Mouse (Mus musculus): ENCODE measurements around the gene Hoxc10. TPM values are rescaled to one million over a fixed set of nuclear protein-coding genes. Genes with fewer than 3 reads are reported as not detected.

Hoxc10 gene
- polyA plus RNA-seq, 1 experiment from 2014 or later = 4.5 TPM

GRCm38 (mm10) chr15:102978615-102979515 lies 12.3 kb downstream of the Hoxc10 start:
- CTCF ChIA-PET = interaction anchor here (1.3 to 8.2 kb wide), 5 partner anchors 13 to 329 kb away, joined by 4 to 63 read pairs (median 8); partner anchors contain the start of gene Hoxc10
- ATAC-seq (no peak), DNase-seq (ENCODE audit: low read depth, low spot score) (no peak)
- POLR2A ChIA-PET = interaction anchor here (0.7 to 2.1 kb wide), 3 partner anchors 9 to 28 kb away, joined by 3 to 10 read pairs (median 5); partner anchors contain the start of genes Hoxc10 and Hoxc5
- no peak for TF ChIP-seq CTCF (IDR thresholded peaks at IDR 0.05)
- in situ Hi-C loops (cut with MboI; ENCODE audit: low pct_unique_long_range_greater_than_20kb) = no loop called here
- no peaks in the 10 kb centered on the region for H3K27me3 ChIP-seq

- no peak for TF ChIP-seq CTCF (IDR thresholded peaks at IDR 0.05)
- POLR2A ChIA-PET = interaction anchor here (0.7 to 2.1 kb wide), 3 partner anchors 11 to 27 kb away, joined by 3 to 10 read pairs (median 5); partner anchors contain the start of genes Hoxc10 and Hoxc5
- ATAC-seq (no peak), DNase-seq (ENCODE audit: low read depth, low spot score) (no peak)
- H3K27me3 ChIP-seq = no peaks in the 10 kb centered on the region
- CTCF ChIA-PET = interaction anchor here (1.1 to 8.2 kb wide), 6 partner anchors 14 to 349 kb away, joined by 3 to 63 read pairs (median 4); partner anchors contain the start of gene Hoxc10
- in situ Hi-C loops (cut with MboI; ENCODE audit: low pct_unique_long_range_greater_than_20kb) = loop anchor here (10.0 kb wide), 1 partner anchor 335 kb away; the partner anchor contains the start of gene Gpr84
Measured at GRCm38 (mm10) chr15:102979936-102980335, 13.3 kb downstream of the Hoxc10 start.

GRCm38 (mm10) chr15:102980352-102980751 lies 13.8 kb downstream of the Hoxc10 start:
- ChIA-PET CTCF (interaction anchor here (1.1 to 8.2 kb wide), 5 partner anchors 14 to 349 kb away, joined by 3 to 63 read pairs (median 4); partner anchors contain the start of gene Hoxc10), POLR2A (interaction anchor here (2.1 kb wide), 1 partner anchor 14 kb away, joined by 10 read pairs; the partner anchor contains the start of genes Hoxc10 and Hoxc5)
- no peak for DNase-seq (ENCODE audit: low read depth, low spot score)
- no peak for TF ChIP-seq CTCF (IDR thresholded peaks at IDR 0.05)
- no peak for ATAC-seq
- in situ Hi-C loops (cut with MboI; ENCODE audit: low pct_unique_long_range_greater_than_20kb) = loop anchor here (10.0 kb wide), 1 partner anchor 334 kb away; the partner anchor contains the start of gene Gpr84
- no peaks in the 10 kb centered on the region for H3K27me3 ChIP-seq

GRCm38 (mm10) chr15:102980912-102981311 lies 14.3 kb downstream of the Hoxc10 start:
- H3K27me3 ChIP-seq = no peaks in the 10 kb centered on the region
- CTCF ChIA-PET = interaction anchor here (1.1 to 8.2 kb wide), 4 partner anchors 15 to 348 kb away, joined by 3 to 63 read pairs (median 8); partner anchors contain the start of gene Hoxc10
- ATAC-seq = no peak
- in situ Hi-C loops (cut with MboI; ENCODE audit: low pct_unique_long_range_greater_than_20kb) = loop anchor here (10.0 kb wide), 1 partner anchor 334 kb away; the partner anchor contains the start of gene Gpr84
- POLR2A ChIA-PET = interaction anchor here (2.1 kb wide), 1 partner anchor 14 kb away, joined by 10 read pairs; the partner anchor contains the start of genes Hoxc10 and Hoxc5
- no peak for TF ChIP-seq CTCF (IDR thresholded peaks at IDR 0.05)
- DNase-seq (ENCODE audit: low read depth, low spot score) = no peak

- ATAC-seq = peak; percentile 28
- in situ Hi-C loops (cut with MboI; ENCODE audit: low pct_unique_long_range_greater_than_20kb) = loop anchor here (10.0 kb wide), 1 partner anchor 333 kb away; the partner anchor contains the start of gene Gpr84
- ChIA-PET POLR2A (interaction anchor here (1.0 kb wide), 1 partner anchor 112 kb away, joined by 3 read pairs; no protein-coding TSS in a partner anchor), CTCF (interaction anchor here (0.9 to 8.2 kb wide), 5 partner anchors 15 to 197 kb away, joined by 3 to 63 read pairs (median 3); partner anchors contain the start of gene Hoxc10)
- no peaks in the 10 kb centered on the region for H3K27me3 ChIP-seq
- DNase-seq (ENCODE audit: low read depth, low spot score) = no peak
- TF ChIP-seq CTCF (IDR thresholded peaks at IDR 0.05) = no peak
Measured at GRCm38 (mm10) chr15:102981379-102982288, 15.0 kb downstream of the Hoxc10 start.

- ATAC-seq (no peak), DNase-seq (ENCODE audit: low read depth, low spot score) (no peak)
- in situ Hi-C loops (cut with MboI; ENCODE audit: low pct_unique_long_range_greater_than_20kb) = loop anchor here (10.0 kb wide), 1 partner anchor 331 kb away; the partner anchor contains the start of gene Gpr84
- TF ChIP-seq CTCF (IDR thresholded peaks at IDR 0.05) = no peak
- CTCF ChIA-PET = interaction anchor here (1.2 to 8.2 kb wide), 2 partner anchors 181 to 195 kb away, joined by 5 to 63 read pairs; no protein-coding TSS in a partner anchor
- POLR2A ChIA-PET = no interaction called here
- H3K27me3 ChIP-seq = no peaks in the 10 kb centered on the region
Measured at GRCm38 (mm10) chr15:102983716-102984115, 17.1 kb downstream of the Hoxc10 start.

GRCm38 (mm10) chr15:102984521-102984920 lies 17.9 kb downstream of the Hoxc10 start:
- DNase-seq (ENCODE audit: low read depth, low spot score) (no peak), ATAC-seq (no peak)
- POLR2A ChIA-PET = interaction anchor here (0.6 kb wide), 1 partner anchor 94 kb away, joined by 5 read pairs; no protein-coding TSS in a partner anchor
- TF ChIP-seq CTCF (IDR thresholded peaks at IDR 0.05) = no peak
- H3K27me3 ChIP-seq = no peaks in the 10 kb centered on the region
- in situ Hi-C loops (cut with MboI; ENCODE audit: low pct_unique_long_range_greater_than_20kb) = loop anchor here (10.0 kb wide), 1 partner anchor 330 kb away; the partner anchor contains the start of gene Gpr84
- CTCF ChIA-PET = interaction anchor here (1.1 to 8.2 kb wide), 2 partner anchors 18 to 194 kb away, joined by 3 to 63 read pairs; partner anchors contain the start of genes Hoxc10 and Hoxc5

- H3K27me3 ChIP-seq = no peaks in the 10 kb centered on the region
- ATAC-seq (no peak), DNase-seq (ENCODE audit: low read depth, low spot score) (no peak)
- in situ Hi-C loops (cut with MboI; ENCODE audit: low pct_unique_long_range_greater_than_20kb) = loop anchor here (5.0 to 10.0 kb wide), 2 partner anchors 187 to 330 kb away; partner anchors contain the start of gene Gpr84
- CTCF ChIA-PET = interaction anchor here (1.0 to 8.2 kb wide), 4 partner anchors 18 to 194 kb away, joined by 3 to 63 read pairs (median 18); partner anchors contain the start of genes Hoxc10 and Hoxc5
- no peak for TF ChIP-seq CTCF (IDR thresholded peaks at IDR 0.05)
- POLR2A ChIA-PET = interaction anchor here (0.6 kb wide), 1 partner anchor 93 kb away, joined by 5 read pairs; no protein-coding TSS in a partner anchor
Measured at GRCm38 (mm10) chr15:102984925-102985324, 18.3 kb downstream of the Hoxc10 start.

All from Patski (cell line).